Mouse (Mus musculus) heart, postnatal 14 days (tissue): ENCODE results near the gene Eif3k. TPM values are rescaled to one million over a fixed set of nuclear protein-coding genes. Genes with fewer than 3 reads are reported as not detected.
"Not testable (repeated sequence)": the region's sequence is repeated elsewhere in the genome, so short reads cannot be mapped to it uniquely, and the experiment has no call there.

ENCODE experiments used
- DNase-seq, 2 experiments: peaks; one replicate each; pipeline ENCODE4 v3.0.0; 2021 to 2022
- intact Hi-C: fragments of 180-260 bp; cut with DNase I; formaldehyde crosslinking; loops from one replicate; pipeline ENCODE4 v1.15.1; 2025
- total RNA-seq, 2 experiments: library from RNA; stranded (reverse); gene quantifications; 2 replicates each; pipeline ENCODE4 v1.2.3; 2021

The Eif3k gene
- total RNA-seq, 2 experiments from 2014 or later: 157 to 159 TPM

DNA sequence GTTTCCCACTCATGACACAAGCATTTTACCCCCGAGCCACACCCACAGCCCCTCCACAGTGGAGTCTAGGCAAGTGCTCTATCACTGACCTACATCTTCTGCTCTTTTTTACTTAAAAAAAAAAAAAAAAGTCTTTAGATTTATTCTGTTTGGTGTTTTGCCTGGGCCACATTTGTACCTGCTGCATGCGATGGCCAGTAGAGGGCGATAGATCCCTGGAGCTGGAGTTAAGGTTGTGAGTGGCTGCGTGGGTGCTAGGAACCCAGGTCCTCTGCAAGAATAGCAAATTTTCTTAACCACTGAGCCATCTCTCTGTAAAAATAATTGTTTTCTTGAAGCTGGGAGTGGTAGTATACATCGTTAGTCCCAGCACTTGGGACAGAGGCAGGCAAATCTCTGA is 10.0 kb upstream of the Eif3k start:
- no peak for DNase-seq
- intact Hi-C loops: no loop called here

DNA sequence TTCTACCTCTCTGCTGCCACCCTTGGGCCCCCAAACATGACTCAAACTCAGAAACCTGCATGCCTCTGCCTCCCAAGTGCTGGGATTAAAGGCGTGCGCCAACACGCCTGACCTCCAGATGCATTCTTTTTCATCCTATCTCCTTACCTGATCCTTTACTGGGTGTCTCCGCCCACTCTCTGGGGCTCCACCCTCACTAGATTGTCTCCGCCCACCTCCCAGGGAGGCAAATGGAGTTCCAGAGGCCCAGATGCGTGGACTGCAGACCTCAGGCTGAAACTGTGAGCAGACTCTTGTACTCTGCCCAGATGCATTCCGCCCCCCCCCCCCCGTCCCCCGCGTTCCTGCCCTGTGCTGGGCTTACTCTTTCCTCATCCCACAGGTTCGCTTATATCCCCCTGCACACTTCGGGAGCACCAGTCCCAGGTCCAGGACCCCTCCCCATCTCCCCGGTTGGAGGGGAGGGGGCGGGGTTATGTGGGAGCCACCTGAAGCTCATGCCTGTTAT is 9.2 kb upstream of the Eif3k start:
- no peak for DNase-seq
- intact Hi-C loops: no loop called here

DNA sequence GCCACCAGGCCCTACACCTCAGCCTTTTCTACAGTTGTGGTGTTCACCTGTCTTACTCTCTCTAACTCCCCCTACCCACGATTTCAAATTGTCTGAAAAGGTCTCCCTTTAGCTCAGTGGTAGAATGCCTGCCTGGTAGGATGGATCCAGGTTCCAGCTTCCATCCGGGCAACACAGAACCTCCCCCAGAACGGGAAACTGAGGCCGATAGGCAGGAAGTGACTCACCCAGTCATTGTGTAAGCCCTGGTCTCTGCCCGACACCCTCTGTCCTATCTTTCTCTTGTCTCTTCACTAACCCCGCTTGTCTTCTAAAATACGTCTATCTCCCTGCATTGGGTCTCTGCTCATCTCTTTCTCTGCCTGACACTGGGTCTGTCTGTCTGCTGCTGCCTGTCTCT is 3.5 kb upstream of the Eif3k start:
- intact Hi-C loops: loop anchor here (5.0 to 10.0 kb wide), 3 partner anchors 52 to 317 kb away; partner anchors contain the start of genes Dpf1, Ggn and Spred3
- DNase-seq: no peak

DNA sequence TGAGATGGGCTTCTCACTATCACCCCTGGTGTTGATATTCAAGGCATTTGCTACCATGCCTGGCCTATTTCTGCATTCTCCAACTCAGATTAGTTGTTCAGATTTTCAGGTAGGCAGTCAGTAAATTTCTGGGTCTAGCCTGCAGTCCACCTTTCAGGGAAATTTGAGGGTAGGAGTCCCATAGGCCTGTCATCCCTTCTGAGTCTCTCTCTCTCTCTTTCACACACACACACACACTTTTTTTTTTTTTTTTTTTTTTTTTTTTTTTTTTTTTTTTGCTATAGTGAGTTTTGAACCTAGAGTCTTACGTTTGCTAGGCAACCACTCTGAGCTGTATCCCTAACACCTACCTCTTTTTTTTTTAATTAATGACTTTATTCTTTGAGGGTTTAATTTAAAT is 2.8 kb upstream of the Eif3k start:
- intact Hi-C loops: loop anchor here (10.0 kb wide), 1 partner anchor 190 kb away; the partner anchor contains the start of genes Ggn and Spred3
- DNase-seq: no peak

DNA sequence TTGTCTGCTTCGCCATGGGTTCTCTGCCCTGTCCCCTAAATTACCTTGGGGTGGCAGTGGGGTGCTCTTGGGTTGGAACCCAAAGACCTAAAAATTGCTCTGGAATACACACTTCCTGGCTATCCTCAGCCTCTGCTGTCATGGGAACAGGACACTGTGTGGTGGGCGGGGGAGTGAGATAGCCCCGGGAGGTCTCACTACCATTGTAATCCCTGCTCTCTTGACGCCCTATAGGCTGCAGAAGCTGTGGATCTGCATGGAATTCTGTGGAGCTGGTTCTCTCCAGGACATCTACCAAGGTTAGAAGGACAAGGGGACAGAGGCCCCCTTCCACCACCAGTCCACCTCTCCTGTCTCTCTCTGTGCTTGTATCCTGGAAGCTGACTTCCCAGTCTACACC is 2.2 kb upstream of the Eif3k start:
- intact Hi-C loops: loop anchor here (10.0 kb wide), 1 partner anchor 191 kb away; the partner anchor contains the start of genes Ggn and Spred3
- DNase-seq: no peak

DNA sequence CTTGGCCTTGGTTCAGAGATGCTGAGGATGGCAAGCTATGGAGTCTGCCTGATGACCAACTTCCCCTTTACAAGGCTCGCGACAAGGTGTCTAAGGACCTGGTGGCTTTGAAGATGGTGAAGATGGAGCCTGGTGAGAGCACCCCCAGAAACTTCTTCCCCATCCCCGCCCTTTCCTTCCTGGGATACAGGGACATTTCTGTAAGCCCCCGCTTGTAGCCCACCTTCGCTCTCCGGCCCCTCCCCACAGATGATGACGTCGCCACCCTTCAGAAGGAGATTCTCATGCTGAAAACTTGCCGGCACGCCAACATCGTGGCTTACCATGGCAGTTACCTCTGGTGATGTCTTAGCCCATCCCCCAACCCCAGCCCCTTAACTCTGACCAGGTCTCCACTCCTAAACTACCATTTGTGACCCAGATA is 1.5 kb upstream of the Eif3k start:
- intact Hi-C loops: loop anchor here (10.0 kb wide), 1 partner anchor 192 kb away; the partner anchor contains the start of genes Ggn and Spred3
- DNase-seq: no peak

DNA sequence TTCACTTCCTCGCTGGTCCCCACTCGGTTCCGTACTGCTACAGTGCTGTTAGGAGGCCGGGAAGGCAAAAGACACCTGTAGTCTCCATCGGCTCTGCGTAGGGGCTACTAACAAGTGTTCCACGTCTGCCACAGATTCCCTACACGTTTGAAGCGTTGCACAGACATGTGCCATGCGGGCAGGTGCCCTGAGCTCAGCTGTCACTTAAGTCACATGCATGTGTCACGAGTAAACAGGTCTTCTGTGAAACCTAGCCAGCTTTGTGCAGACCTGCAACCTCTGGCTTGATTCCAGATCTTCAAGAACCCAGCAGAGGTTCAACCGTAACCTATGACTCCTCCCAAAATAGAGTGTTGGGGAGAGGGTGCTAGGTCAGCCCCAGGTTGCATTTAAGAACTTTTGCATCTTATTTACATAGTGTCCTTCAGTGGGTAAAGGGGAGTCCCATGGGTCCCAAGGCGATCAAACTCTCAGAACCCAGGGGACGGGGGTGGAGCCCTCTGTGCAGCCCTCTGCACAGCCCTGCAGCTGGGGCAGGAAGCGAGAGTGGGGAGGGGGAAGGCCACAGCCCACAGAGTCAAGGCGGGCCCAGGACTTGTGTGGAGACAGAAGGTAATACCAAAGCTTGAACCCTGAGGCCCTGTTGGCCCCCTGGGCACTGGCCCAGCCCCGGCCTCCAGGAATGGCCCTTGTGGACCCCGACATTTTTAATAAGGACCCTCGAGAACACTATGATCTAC is 780 bp upstream of the Eif3k start:
- peak; percentile 27 to 33 for DNase-seq
- intact Hi-C loops: loop anchor here (10.0 kb wide), 1 partner anchor 192 kb away; the partner anchor contains the start of genes Ggn and Spred3

DNA sequence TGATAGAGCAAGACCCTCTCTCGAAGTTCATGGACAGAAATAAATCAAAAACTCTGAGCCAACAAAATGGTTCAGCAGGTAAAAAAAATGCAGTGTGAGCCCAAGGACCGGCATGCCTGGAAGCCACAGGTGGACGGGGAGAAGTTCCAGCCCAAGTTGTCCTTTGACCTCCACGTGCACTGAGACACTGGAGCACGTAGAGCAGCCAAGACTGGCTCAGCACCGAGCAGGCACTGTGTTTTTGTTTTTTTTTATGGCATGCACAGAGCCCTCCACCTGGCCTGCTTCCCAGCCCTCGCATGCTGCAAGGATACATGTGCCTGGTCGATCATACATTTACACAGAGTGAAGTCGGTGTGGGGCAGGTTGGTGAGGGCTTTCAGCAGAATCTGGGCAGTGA is 4.1 kb downstream of the Eif3k start:
- DNase-seq: no peak
- intact Hi-C loops: no loop called here

DNA sequence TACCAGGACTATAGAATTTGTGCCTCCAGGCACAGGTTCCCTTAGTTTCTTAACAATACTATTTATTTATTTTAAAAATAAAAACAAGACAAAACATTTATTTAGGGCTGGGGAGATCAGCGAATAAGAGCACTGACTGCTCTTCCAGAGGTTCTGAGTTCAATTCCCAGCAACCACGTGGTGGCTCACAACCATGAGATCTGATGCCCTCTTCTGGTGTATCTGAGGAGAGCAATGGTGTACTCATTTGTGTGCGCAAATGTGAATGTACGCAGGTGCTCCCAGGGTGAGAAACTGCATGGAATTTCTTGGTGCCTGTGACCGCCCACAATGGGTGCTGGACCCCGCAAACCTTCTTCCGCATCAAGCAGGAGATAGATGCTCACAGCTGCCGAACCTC is 8.6 kb downstream of the Eif3k start:
- intact Hi-C loops: loop anchor here (2.0 to 5.0 kb wide), 4 partner anchors 34 to 181 kb away; no protein-coding TSS in a partner anchor
- no peak for DNase-seq

DNA sequence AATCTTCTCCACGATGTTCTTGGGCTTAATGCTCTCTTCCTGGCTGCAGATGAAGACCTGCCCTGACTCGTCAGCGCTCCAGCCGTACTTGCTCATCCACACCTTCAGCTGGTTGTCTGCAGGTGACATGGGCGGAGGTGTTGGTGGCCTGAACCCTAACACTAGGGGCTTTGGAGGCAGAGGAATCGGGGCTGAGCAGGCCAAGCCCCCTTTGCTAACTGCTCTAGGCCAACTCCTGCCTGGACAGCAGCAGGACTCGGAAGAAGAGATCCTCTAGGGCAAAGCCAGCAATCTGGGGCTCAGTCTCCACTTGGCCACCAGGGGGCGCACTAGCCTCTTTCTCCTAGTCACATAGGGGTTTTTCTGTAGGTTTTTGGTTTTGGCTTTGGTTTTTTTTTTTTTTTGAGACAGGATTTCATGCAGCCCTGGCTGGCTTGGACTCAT is 9.1 kb downstream of the Eif3k start:
- intact Hi-C loops: loop anchor here (2.0 to 5.0 kb wide), 4 partner anchors 34 to 180 kb away; no protein-coding TSS in a partner anchor
- peak; percentile 84 to 88 for DNase-seq

DNA sequence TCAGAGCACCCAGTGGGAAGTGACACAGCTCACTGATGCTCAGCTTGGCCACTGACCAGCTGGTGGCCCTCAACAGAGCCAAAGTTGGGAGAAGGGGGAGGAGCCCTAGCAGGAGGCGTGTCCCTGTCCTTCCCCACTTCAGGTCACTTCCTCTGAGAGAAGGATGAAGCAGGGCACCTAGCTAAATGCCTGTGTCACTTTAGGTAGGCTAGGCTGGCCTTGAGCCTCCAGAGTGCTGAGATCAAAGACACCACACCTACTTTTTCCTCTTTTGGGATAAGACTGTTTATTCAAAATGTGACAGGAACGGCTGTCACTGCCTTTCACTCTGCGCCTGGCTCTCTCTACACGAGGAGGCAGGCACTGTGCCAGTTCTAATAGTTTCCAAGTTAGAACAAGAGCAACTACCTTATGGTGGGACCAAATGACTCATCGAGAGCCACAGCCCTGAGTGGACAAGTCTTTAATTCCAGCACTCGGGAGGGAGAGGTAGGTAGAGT is 9.8 kb downstream of the Eif3k start:
- intact Hi-C loops: loop anchor here (2.0 to 5.0 kb wide), 4 partner anchors 33 to 180 kb away; no protein-coding TSS in a partner anchor
- DNase-seq: peak; percentile 46 to 71

DNA sequence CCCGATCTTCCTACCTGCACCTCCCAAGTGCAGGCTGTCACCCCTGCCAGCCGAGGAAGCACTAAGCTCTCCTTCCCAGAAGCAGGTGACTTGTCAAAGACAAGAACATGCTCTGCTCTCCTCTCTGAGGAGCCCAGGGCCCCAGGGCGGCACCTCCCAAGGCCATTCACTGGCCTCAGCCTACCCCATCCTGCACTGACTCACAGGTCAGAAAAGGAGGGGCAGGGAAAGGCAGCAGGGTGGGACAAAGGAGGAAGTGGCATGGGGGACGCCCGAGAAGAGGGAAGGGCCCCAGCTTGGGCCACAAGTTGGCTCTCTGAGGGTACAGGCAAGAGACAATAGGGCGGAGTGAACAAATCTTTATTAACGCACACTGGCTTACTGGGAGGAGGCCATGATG is 10.6 kb downstream of the Eif3k start:
- DNase-seq: no peak
- intact Hi-C loops: loop anchor here (5.0 kb wide), 1 partner anchor 179 kb away; no protein-coding TSS in a partner anchor

DNA sequence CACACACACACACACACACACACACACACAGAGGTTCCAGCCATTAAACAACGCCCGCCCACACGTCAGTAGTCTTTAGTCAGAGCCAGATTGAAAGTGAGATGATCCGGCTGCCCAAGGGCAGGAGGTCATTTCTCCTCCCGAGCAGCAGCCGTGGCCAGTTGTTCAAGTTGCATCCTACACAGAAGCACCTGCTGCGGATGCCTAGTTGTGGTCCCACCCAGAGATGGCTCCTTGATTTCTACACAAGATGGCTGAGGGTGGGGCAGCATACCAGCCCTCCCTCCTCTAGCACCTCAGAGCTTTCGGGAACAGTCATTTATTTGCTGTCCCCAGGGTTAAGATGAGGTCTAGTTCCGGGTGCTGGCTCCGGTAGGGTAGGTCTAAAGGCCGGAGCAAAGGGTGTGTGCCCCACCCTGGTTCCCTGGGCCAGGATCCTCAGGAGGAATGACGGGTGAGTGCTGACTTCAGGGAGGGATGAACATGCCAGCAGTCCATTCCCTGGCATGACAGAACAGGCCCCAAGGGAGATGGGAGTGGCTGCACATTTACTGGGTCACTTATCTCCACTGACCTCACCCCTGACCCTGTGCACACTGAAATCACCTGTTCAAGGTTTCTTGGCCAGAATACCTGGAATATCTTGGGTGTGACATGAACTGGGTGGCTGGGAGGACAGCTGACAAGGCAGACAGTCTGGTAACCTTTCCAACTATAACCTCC is 11.8 kb downstream of the Eif3k start:
- no peak for DNase-seq
- intact Hi-C loops: loop anchor here (5.0 kb wide), 1 partner anchor 178 kb away; no protein-coding TSS in a partner anchor

DNA sequence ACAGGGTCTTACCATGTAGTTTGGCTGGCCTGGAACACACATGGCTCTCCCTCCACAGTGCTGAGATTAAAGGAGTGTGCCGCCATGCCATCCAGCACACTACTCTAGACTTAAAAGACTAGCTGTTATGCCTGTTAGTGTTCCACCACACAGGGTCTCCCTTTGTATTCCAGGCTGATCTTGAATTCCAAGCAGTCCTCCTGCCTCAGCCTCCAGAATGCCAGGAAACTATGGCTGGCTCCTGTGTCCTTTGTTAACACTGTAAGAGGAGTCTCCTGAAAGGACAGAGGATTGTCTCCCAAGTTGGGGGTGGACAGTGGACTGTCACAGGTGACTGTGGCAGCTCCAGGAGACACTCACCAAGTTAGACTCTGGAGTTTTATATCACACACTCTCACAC is 12.4 kb downstream of the Eif3k start:
- intact Hi-C loops: no loop called here

DNA sequence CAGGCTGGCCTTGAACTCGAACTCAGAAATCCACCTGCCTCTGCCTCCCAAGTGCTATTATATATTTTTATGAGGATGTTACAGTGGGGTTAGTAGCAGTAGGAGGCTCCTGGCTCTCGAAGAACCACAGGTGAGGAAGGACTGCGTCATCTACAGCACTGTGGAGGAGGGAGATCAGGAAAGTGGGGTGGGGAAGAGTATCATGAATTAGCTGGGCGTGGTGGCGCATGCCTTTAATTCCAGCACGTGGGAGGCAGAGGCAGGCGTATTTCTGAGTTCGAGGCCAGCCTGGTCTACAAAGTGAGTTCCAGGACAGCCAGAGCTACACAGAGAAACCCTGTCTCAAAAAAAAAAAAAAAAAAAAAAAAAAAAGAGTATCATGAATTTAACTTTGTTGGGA is 13.5 kb downstream of the Eif3k start:
- DNase-seq, intact Hi-C loops: not testable (repeated sequence)

More for the DNA sequence above, 12.4 kb downstream of the Eif3k start:
- no peak for DNase-seq

DNA sequence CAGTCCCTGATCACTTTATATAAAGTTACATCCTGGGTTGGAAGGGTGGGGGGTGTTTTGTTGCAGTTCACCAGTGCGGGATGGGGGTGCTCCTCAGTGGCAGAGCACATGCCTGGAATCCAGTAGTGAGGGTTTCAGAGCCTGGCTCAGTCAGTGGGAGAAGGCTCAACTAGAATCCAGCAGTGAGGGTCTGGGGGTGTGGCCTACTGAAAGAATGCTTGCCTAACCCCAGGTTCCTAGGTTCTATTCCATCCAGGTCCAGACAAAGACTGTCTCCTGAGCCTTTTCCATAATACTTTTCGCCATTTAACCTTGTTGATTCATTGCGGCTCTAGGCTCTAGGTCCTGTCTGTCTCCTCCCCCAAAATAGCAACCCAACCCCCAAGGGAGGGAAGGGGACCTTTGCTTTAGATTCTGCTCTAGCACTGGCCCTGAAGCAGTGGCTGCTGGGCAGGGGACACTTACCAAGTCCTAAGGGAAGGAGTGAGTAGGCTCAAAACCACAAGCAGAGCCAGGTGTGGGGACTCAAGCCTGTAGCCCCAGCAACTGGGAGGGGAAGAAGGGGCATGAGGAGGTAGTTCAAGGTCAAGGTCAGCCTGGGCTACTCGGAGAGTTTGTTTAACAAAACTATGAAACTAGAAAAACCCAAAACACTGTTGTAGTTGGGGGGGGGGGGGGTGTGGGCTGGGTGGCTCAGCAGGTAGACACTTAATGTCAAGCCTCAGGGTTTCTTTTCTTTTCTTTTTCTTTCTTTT is 14.7 kb downstream of the Eif3k start:
- DNase-seq: no peak
- intact Hi-C loops: no loop called here

DNA sequence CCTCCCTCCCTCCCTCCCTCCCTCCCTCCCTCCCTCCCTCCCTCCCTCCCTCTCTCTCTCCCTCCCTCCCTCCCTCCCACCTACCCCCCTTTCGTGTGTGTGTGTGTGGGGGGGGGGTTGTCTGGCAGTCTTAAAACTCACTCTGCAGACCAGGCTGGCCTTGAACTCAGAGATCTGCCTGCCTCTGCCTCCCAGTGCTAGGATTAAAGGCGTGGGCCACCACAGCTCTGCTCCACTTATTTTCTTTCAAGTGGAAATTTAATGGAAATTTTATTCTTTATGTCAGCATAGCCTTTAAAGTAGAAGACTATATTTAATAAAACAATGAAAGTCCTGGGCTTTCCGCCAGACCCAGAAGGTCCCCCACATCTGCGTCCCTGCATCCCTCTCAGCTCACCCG is 15.5 kb downstream of the Eif3k start:
- DNase-seq: no peak
- intact Hi-C loops: no loop called here

DNA sequence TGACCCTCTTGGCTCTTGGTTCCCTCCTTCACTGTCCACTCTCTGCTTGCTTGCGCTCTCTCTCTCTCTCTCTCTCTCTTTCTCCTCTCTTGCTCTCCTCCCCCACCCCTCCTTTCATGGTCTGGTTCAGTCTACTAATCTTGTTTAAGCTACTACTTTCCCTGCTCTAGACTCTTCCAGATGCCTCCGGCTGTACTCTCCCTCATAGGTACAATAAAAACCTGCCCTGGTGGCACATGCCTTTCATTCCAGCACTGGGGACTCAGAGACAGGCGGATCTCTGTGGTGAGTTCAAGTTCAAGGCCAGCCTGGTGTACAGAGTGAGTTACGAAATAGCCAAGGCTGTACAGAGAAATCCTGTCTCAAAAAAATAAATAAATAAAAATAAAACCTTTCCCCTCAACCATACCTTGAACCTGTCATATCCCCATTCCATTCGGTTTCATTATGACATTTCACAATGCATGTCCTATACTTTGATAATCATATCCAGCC is 16.3 kb downstream of the Eif3k start:
- DNase-seq: no peak
- intact Hi-C loops: no loop called here

DNA sequence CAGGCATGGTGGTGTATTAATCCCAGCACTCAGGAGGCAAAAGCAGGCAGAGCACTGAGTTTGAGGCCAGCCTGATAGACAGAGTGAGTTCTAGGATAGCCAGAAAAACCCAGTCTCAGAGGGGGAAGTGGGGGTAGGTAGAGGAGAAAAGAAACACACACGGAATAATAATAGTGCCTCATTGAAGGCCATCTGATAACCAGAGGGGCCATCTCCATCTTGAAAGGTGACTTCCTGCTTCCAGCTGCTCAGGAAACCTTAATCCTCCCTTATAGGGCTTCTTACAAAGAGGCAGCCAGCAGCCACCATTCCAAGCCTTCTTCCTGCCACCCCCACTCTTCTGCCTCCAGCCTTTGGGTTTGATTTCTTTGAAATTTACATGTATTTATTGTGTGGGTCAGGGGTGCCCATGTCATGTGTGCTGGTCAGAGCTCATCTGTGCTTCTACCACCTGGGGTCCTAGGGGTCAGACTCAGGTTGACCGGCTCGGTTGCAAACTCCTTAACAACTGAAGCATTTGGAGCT is 18.2 kb downstream of the Eif3k start:
- intact Hi-C loops: no loop called here
- DNase-seq: no peak
